Mouse (Mus musculus) myocyte (in vitro differentiated cells): ENCODE data around the gene Camk1. TPM values are rescaled to one million over a fixed set of nuclear protein-coding genes. Genes with fewer than 3 reads are reported as not detected.
"Not testable (repeated sequence)": the region's sequence is repeated elsewhere in the genome, so short reads cannot be mapped to it uniquely, and the experiment has no call there.

Source experiments
- H3K27me3 ChIP-seq: one replicate; pipeline ENCODE4 v1.6.1; 2011; ENCODE audit not compliant: control insufficient read depth, insufficient read depth, insufficient read length
- H3K36me3 ChIP-seq: one replicate; pipeline ENCODE4 v1.6.1; 2011; ENCODE audit not compliant: control insufficient read depth, insufficient read depth
- H3K4me2 ChIP-seq: one replicate; pipeline ENCODE4 v1.6.1; 2011; ENCODE audit warnings: low read depth, control low read depth
- H3K4me3 ChIP-seq: one replicate; pipeline ENCODE4 v1.5.1; 2011; ENCODE audit warnings: mild to moderate bottlenecking, control low read depth, moderate library complexity
- H3K79me2 ChIP-seq: one replicate; pipeline ENCODE4 v1.6.1; 2011; ENCODE audit not compliant: control insufficient read depth, insufficient read depth
- H3ac ChIP-seq: one replicate; pipeline ENCODE4 v1.6.1; 2011; ENCODE audit not compliant: control insufficient read depth, insufficient read length
- CEBPB ChIP-seq: IDR thresholded peaks from 2 replicates; pipeline ENCODE4 v1.6.1; 2011; ENCODE audit warnings: mild to moderate bottlenecking, moderate library complexity; ENCODE audit not compliant: poor library complexity, insufficient read depth, severe bottlenecking
- E2F4 ChIP-seq: IDR thresholded peaks from one replicate; pipeline ENCODE4 v1.6.1; 2011; ENCODE audit warnings: mild to moderate bottlenecking, control low read depth, moderate library complexity; ENCODE audit not compliant: insufficient read depth
- MAX ChIP-seq: IDR thresholded peaks from one replicate; pipeline ENCODE4 v1.6.1; 2011; ENCODE audit warnings: low read depth, mild to moderate bottlenecking, control low read depth
- MYOD1 ChIP-seq, 3 experiments: IDR thresholded peaks; one replicate each; pipeline ENCODE4 v1.6.1; 2011; ENCODE audit warnings: control low read depth in 2 of 3, low read depth in 2 of 3, mild to moderate bottlenecking in 2 of 3, moderate library complexity in 1 of 3; ENCODE audit not compliant: insufficient read length in 2 of 3, control insufficient read depth in 1 of 3
- MYOG ChIP-seq, 3 experiments: IDR thresholded peaks; one replicate each; pipeline ENCODE4 v1.6.1; 2011; ENCODE audit warnings: control low read depth in 2 of 3, low read depth in 2 of 3, mild to moderate bottlenecking in 2 of 3; ENCODE audit not compliant: insufficient read length in 2 of 3, control insufficient read depth in 1 of 3, insufficient read depth in 1 of 3
- POLR2A ChIP-seq: IDR thresholded peaks from one replicate; pipeline ENCODE4 v1.6.1; 2011; ENCODE audit warnings: low read depth, mild to moderate bottlenecking, control low read depth, moderate library complexity; ENCODE audit not compliant: insufficient read length
- POLR2AphosphoS2 ChIP-seq: IDR thresholded peaks from one replicate; pipeline ENCODE4 v1.6.1; 2011; ENCODE audit warnings: low read depth, control low read depth; ENCODE audit not compliant: insufficient read length
- REST ChIP-seq: IDR thresholded peaks from one replicate; pipeline ENCODE4 v1.6.1; 2011; ENCODE audit warnings: mild to moderate bottlenecking, control low read depth, moderate library complexity; ENCODE audit not compliant: insufficient read depth, insufficient read length
- SRF ChIP-seq: IDR thresholded peaks from one replicate; pipeline ENCODE4 v1.6.1; 2011; ENCODE audit warnings: low read depth; ENCODE audit not compliant: control insufficient read depth, insufficient read length
- TCF12 ChIP-seq: IDR thresholded peaks from one replicate; pipeline ENCODE4 v1.6.1; 2011; ENCODE audit warnings: mild to moderate bottlenecking, control low read depth; ENCODE audit not compliant: poor library complexity, insufficient read depth, severe bottlenecking
- TCF3 ChIP-seq: IDR thresholded peaks from one replicate; pipeline ENCODE4 v1.6.1; 2011; ENCODE audit warnings: low read depth, control low read depth; ENCODE audit not compliant: insufficient read length
- USF1 ChIP-seq: IDR thresholded peaks from one replicate; pipeline ENCODE4 v1.6.1; 2011; ENCODE audit warnings: low read depth, mild to moderate bottlenecking, control low read depth, moderate library complexity
- polyA plus RNA-seq: library from polyadenylated mRNA; unstranded; fragments of >200 nt; fragmentation: generic; extraction: Trizol; gene quantifications from one replicate; pipeline ENCODE4 v1.2.1, GENCODE M21; 2012; ENCODE audit warnings: missing spikeins

Gene Camk1
- polyA plus RNA-seq, 1 experiment = 44.5 TPM

DNA sequence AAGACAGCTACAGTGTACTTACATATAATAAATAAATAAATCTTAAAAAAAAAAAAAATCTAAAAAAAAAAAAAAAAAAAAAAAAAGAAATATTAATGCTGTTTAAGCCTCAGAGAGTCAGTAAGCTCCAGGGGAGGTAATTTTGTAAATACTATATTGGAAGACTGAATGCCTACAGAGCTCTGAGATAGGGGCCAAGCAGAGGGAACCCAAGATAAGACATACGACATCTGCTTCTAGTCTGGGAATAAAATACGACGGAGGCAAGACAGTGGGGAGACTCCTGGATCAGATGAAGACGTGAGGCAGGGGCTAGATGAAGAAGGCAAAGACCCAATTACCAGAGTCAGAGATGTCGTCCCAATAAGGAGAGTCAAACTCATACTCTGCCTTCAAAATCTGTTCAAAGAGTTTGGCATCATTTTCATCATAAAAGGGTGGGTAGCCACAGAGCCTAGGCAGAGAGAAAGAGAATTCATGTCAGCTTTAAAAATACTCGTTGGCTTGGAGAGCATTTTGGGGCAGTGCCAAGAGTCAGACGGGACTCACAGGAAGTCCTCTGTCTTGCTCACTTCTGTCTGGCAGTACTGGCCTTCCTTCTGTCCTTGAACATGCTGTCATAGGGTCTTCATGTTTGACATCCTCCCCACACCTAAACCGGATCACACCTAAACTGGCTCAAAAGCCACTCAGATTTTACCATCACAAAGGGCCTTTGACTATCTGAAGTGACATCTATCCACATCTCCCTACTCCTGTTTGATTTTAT, 6.7 kb downstream of the Camk1 start:
- no peak overlapping the region for H3K4me2 ChIP-seq
- H3K79me2 ChIP-seq = no peaks in the 10 kb centered on the region
- H3K36me3 ChIP-seq = peaks cover 11% of the 10 kb centered on the region
- H3K27me3 ChIP-seq = no peaks in the 10 kb centered on the region
- no peak overlapping the region for H3K4me3 ChIP-seq
- TF ChIP-seq MAX (no peak), REST (no peak), USF1 (no peak)
- no peak overlapping the region for H3ac ChIP-seq

DNA sequence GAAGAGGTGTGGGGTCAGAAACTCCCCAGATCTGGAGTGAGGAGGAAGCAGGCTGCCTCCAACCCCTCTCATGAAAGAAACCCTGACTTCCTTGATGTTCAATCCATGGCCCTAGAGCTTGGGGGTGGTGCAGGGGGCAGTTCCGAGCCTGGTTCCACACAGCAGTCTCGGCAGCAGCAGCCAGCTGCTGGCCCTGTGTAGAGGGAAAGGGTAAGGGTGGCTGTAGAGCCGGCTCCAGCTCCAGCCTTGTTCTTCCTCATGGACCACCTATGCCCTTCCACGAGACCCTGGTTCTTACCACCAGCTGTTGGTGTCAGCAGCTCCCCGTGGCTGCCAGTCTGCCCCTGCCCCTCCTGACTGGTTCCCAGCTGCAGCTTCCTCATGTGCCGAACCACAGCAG, 9.6 kb downstream of the Camk1 start:
- no peaks in the 10 kb centered on the region for H3K27me3 ChIP-seq
- H3K36me3 ChIP-seq = peaks cover 13% of the 10 kb centered on the region
- TF ChIP-seq MYOG (IDR thresholded peaks at IDR 0.05; ENCODE audit: control insufficient read depth in 1 of 3, insufficient read depth in 1 of 3, insufficient read length in 2 of 3, low read depth in 2 of 3) (no peak), E2F4 (no peak), USF1 (no peak)
- no peaks in the 10 kb centered on the region for H3K79me2 ChIP-seq
- no peak overlapping the region for H3K4me2 ChIP-seq
- no peak overlapping the region for H3K4me3 ChIP-seq
- no peak overlapping the region for H3ac ChIP-seq

DNA sequence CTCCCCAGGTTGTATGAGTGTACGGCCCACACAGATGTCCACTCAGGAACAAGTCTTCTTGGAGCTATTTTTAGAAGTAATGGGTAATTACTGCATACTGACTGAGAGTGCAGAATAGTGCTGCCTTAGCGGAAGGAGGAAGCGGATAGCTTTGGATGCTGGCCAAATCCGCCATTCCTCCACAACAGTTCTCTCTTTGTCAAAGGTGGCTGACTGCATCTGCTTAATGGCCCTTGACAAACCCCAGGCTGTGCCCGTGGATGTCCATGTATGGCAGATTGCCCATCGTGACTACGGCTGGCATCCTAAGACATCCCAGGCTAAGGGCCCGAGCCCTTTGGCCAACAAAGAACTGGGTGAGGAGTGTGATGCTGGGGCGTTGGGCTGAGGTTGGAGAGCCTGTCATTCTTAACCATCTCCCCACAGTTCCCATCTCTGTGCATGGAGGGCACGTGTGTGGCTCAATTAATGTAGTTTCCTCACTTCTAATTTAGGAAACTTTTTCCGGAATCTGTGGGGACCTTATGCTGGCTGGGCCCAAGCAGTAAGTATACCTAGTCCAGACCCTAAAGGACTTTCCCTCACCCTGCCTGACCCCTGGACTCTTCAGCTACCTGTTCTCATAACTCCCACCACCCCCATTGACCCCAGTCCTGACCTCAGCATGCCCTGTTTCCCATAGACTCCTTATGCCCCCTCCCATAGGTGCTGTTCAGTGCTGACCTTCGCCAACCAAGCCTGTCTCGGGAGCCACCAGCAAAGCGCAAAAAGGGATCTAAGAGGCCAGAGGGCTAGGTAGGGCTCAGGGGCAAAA, 10.4 kb downstream of the Camk1 start:
- Histone ChIP-seq H3K36me3 (peaks cover 19% of the 10 kb centered on the region), H3K27me3 (no peaks in the 10 kb centered on the region), H3ac (no peak overlapping the region), H3K4me3 (no peak overlapping the region), H3K4me2 (no peak overlapping the region), H3K79me2 (no peaks in the 10 kb centered on the region)
- TF ChIP-seq CEBPB (no peak), POLR2AphosphoS2 (no peak), REST (no peak), MAX (no peak), POLR2A (no peak), TCF12 (no peak), MYOD1 (IDR thresholded peaks at IDR 0.05; ENCODE audit: control insufficient read depth in 1 of 3, insufficient read length in 2 of 3, low read depth in 2 of 3) (no peak), MYOG (IDR thresholded peaks at IDR 0.05; ENCODE audit: control insufficient read depth in 1 of 3, insufficient read depth in 1 of 3, insufficient read length in 2 of 3, low read depth in 2 of 3) (no peak)

DNA sequence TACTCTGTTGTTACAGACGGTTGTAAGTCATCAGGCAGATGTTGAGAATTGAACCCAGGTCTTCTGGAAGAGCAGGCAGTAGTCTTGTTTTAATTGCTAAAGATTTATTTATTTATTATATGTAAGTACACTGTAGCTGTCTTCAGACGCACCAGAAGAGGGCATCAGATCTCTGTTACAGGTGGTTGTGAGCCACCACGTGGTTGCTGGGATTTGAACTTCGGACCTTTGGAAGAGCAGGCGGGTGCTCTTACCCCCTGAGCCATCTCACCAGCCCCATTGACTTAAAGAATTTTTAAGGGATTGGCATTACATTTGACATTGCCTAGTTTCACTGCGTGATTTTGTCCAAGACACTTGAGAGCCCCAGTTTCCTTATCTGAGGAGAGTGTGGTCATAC, 11.1 kb downstream of the Camk1 start:
- H3K4me3 ChIP-seq, H3K4me2 ChIP-seq, H3ac ChIP-seq, H3K27me3 ChIP-seq, H3K79me2 ChIP-seq: not testable (repeated sequence)
- peaks cover 19% of the 10 kb centered on the region for H3K36me3 ChIP-seq

DNA sequence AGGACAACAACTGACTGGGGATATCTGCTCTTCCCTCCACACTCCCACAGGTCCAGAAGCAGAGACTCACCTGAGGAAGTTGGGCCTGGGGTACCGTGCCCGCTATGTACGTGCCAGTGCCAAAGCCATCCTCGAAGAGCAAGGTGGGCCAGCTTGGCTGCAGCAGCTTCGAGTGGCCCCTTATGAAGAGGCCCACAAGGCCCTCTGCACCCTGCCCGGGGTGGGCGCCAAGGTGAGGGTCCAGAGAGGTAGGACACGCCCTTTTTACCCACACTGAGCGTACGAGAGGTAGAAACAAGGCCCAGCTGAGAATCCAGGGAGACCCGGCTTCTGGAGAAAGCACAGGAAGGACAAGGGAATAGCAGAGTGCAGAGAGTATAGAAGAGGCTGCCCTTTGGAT, 12.1 kb downstream of the Camk1 start:
- H3K79me2 ChIP-seq = no peaks in the 10 kb centered on the region
- H3K36me3 ChIP-seq = peaks cover 13% of the 10 kb centered on the region
- H3K4me3 ChIP-seq = no peak overlapping the region
- H3ac ChIP-seq = no peak overlapping the region
- no peaks in the 10 kb centered on the region for H3K27me3 ChIP-seq
- no peak overlapping the region for H3K4me2 ChIP-seq
- TF ChIP-seq POLR2AphosphoS2 (peak; percentile 42), SRF (no peak)

DNA sequence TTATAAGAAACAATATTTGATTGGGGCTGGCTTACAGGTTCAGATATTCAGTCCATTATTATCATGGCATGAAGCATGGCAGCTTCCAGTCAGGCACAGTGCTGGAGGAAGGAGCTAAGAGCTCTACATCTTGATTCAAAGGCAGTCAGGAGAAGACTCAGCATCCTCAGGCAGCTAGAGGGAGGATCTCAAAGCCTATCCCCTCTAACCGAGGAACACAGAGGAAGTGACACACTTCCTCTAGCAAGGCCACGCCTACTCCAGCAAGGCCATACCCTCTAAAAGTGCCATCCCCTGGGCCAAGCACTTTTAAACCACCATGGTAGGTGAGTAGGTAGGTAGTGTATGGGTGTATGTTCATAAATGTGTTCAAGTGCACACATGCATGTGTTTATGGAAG, 13.2 kb downstream of the Camk1 start:
- Histone ChIP-seq H3K4me3 (no peak overlapping the region), H3K36me3 (peaks cover 8% of the 10 kb centered on the region), H3K4me2 (no peak overlapping the region), H3K79me2 (no peaks in the 10 kb centered on the region), H3ac (no peak overlapping the region), H3K27me3 (no peaks in the 10 kb centered on the region)
- no peak for TF ChIP-seq E2F4
- TF ChIP-seq REST = no peak
- no peak for TF ChIP-seq CEBPB
- TF ChIP-seq MAX = no peak
- no peak for TF ChIP-seq MYOG (IDR thresholded peaks at IDR 0.05; ENCODE audit: control insufficient read depth in 1 of 3, insufficient read depth in 1 of 3, insufficient read length in 2 of 3, low read depth in 2 of 3)
- no peak for TF ChIP-seq TCF3
- TF ChIP-seq SRF = no peak
- TF ChIP-seq TCF12 = no peak
- TF ChIP-seq MYOD1 (IDR thresholded peaks at IDR 0.05; ENCODE audit: control insufficient read depth in 1 of 3, insufficient read length in 2 of 3, low read depth in 2 of 3) = no peak
- TF ChIP-seq POLR2AphosphoS2 = no peak
- no peak for TF ChIP-seq USF1
- no peak for TF ChIP-seq POLR2A
